Mouse (Mus musculus) T-cell, adult 2 months (primary cell): ENCODE measurements around the gene Fads3.

ENCODE experiments used
- DNase-seq: peaks from one replicate; pipeline ENCODE4 v3.0.0; 2022; ENCODE audit warnings: low spot score

Fads3 gene

DNA sequence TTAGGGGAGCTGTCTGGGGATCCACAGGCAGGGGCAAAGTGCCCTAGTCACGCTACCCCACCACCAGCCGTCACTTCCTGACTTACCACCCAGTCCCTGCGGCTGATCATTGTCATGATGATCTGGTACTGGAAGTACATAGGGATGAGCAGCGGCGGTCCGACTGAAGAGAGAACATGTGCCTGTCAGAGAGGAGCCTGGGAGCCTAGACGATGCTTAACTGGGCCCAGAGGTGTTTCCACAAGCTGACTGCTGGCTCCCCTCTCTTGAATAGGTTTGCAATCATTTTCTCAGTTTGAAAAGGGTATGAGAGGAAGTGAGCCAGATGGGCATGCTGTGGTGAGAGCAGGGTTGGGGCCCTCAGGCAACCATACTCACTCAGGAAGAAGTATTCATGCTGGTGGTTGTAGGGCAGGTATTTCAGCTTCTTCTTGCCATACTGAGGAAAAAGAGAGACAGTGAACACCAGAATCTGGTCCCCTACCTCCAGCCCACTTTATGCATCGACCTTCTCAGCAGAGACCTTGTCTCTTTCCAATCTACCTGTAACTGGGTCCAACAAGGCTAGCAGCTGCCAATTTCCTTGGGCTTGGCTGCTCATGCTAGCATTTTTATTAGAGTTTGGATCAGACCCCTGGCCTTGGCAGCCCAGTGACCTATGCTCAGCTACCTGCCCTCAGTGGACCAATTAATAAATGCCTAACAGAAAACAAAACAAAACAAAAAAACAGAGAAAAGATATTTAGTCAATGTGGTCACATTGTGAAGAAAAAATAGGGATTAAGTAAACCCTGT lies 29.0 kb downstream of the Fads3 start:
- peak; percentile 1 for DNase-seq

- DNase-seq = no peak
Measured at GRCm38 (mm10) chr19:10071166-10071565, 29.8 kb downstream of the Fads3 start.

DNA sequence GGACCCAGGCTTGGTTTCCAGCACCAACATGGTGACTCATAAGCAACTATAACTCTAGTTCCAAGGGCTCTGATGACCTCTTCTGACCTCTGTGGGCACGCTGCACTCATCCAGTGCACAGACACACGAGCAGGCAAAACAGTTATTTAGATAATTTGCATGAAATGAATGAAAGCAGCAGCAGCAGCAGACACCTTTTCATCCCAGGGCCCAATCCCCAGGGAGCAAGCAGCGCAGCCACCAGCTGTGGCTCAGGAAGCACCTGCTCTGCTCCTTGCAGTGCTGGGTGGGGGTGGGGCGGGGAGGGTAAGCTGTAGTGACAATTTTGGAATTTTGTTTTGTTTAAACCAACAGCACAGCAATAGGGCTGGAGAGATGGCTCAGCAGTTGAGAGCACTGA lies 30.5 kb downstream of the Fads3 start:
- DNase-seq = no peak

DNA sequence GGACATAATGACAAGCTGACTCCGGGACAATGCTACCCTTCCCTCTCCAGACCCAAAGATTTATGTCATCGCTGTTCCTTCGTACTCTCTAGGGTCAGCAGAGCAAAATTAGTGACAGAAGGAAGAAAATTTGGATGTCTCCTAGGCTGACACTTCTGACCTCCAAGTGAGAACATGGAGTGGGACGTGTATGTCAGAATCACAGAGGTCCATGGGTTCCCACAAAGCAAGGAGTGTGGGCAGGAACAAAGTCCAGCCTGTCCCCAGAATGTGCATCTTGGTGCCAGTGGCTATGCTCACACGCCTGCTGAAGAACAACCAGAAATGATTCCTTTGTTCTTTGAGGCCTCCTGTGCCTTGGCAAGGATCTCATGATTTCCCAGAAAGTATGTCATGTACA lies 31.8 kb downstream of the Fads3 start:
- DNase-seq = no peak

DNA sequence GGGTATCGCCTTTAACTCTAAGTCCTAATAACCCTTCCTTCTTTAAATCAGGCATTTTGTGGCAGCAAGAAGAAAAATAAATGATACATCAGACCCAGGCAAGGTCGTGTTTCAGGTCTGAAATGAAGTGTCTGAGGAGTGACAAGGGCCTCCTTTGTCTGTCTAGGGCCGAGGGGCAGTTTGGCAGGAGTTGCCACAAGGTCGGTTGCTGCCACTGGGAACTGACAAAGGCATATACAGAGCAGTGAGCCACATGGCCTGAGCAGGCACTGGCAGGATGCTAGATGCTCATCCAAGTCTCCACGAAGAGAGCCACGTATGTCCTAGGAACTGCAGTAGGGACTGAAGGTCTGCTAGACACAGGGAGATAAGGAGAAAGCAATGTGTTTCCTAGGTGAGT lies 37.0 kb downstream of the Fads3 start:
- DNase-seq = no peak

DNA sequence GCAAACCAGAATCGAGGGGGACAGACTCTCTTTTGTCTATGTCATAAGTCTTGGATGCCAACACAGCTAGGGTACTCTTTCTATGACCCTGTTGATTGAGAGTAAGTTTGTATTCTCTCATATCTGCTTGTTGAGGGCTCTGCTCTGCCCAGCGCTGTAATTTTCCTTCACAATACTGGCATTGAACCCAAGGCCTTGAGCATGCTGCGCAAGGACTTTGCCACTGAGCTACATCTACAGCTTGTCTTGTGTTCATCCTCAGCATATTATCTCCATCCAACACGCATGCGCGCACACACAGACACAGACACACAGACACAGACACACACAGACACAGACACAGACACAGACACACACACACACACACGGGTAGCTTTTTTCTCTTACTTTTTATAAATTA lies 39.0 kb downstream of the Fads3 start:
- DNase-seq = no peak

GRCm38 (mm10) chr19:10082105-10082504 lies 40.7 kb downstream of the Fads3 start:
- no peak for DNase-seq

- DNase-seq = no peak
Measured at GRCm38 (mm10) chr19:10085454-10085853, 44.1 kb downstream of the Fads3 start.

DNA sequence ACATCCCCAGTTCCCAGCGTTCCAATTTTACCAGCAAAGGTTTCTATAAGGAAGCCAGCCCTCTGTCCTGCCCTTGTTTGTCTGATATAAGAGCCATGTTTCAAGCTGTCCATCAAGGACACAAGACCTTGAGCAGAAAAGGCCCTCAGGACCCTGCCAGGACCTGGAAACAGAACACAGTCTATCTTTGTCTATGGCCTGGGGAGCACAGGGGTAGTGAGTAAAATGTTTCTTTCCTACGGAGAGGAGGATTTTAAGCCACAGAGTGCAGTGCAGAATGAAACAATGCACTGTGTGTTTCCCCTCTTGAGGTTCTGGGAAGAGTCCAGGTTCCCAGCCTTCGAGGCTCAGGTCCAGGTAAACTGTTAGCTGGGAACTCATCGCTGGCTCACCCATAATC lies 45.6 kb downstream of the Fads3 start:
- no peak for DNase-seq

DNA sequence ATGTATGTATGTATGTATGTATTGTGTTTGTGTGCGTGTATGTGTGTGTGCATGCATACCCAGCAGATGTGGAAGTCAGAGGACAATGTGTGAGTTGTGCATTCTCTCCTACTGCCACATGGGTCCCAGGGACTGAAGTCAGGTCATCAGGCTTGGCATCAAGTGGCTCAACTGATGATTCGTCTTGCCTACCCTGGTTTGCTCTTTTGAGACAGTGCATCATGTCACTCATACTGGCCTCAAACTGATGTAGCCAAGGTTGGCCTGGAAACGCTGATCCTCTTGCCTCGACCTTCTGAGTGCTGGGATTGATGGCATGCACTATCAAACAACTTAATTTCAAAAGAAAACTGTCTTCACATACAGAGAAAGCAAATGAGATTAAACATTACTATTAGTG lies 52.5 kb downstream of the Fads3 start:
- no peak for DNase-seq

DNA sequence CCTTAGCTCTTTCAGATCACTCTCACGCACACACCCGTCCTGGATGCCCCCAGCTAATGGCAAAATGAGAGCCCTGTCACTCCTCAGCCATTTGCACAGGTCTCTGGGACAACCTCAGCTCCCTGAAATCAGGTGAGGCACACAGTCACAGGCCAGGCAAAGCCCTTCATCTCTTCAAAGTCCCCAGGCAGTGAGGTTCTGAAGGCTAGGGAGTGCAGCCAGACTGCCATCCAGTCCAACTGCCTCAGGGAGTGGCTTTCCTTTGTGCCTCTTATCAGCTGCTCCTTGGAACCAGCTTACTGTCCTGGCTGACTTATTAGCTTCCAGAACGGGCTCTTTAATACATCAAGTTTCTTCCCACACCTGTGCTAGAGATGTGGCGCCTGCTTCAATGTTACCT lies 53.3 kb downstream of the Fads3 start:
- DNase-seq = no peak

DNA sequence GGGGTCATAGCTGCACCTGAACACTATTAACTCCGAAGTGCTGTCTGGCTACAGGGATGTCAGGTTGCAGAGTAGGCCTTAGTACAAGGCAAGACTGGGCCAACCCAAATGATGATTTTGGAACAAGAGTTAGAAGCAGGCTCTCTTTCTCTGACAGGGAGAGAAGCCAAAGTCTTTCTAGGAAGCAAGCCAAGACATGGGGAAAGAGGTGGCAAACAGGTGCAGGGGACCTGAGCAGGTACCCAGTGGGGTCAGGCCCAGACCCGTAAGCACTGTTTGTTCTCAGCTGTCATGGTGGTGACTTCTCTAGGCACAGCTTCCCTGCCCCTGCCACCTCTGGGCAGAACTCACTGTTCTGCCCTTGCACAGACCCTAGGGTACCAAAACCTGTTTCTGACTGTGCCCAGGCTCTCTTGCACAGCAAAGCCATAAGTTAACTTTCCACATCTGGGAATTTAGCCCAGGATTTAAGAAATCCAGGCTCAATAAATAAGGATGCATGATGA lies 55.1 kb downstream of the Fads3 start:
- DNase-seq = no peak

GRCm38 (mm10) chr19:10097826-10098225 lies 56.5 kb downstream of the Fads3 start:
- no peak for DNase-seq

DNA sequence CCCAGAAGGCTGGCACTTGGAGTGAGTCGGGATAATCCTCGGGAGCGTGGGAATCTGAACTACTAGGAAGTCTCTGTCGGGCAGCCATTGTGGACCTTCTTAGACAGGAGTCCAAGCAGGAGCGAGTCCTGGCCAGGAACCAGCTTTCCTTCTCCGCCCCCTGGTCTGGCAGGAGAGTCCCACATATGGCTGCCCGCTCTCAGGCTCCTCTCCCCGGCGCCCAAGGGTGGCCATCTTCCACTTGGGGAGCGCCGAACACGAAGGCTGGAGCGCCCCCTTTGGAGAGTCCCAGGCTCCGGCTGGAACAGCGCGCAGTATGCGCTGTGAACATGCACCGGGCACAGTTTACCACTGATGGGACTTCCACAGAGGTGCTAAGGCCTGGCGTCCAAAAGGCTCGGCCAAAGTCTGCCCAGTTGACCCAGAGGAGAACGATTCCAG lies 59.3 kb downstream of the Fads3 start:
- DNase-seq = peak; percentile 8

DNA sequence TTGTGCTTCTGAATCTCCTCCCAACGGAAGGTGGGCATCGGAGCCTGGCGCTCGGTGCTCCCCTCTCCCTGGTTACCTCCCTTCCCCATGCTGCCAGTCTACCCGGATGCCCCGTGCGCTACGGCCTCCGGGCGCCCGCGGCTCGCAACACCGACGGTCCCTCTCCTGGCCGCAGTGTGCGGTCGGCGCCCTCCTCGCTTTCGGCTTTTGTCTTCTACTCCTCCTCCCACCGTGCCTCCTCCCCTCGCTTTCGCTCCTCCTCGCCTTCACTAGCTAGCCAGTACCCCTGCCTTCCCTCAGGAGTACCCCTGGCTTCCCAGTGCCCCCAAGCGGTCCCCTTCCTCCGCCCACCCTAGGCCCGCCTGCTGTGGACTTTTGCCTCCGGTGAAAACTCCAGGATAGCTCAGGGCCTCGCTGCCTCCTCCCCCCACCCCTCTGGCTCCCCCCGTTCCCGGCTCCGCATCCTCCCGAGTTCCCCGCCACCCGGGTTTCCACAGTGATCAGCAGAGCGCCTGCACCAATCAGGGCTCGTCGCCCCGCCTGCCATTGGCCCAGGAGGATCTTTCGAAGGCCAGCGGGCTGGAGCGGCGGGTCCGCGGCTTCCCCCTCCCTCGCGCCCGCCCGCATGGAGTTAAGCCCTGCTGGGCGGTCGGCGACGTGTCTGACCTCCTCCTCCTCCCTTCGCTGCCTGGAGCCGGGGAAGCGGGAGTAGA lies 60.1 kb downstream of the Fads3 start, which contains the start of gene Fads2:
Gene Fads2 (minus strand): TSS at position 406 of the 713 bp plus-strand sequence.
- no peak for DNase-seq

DNA sequence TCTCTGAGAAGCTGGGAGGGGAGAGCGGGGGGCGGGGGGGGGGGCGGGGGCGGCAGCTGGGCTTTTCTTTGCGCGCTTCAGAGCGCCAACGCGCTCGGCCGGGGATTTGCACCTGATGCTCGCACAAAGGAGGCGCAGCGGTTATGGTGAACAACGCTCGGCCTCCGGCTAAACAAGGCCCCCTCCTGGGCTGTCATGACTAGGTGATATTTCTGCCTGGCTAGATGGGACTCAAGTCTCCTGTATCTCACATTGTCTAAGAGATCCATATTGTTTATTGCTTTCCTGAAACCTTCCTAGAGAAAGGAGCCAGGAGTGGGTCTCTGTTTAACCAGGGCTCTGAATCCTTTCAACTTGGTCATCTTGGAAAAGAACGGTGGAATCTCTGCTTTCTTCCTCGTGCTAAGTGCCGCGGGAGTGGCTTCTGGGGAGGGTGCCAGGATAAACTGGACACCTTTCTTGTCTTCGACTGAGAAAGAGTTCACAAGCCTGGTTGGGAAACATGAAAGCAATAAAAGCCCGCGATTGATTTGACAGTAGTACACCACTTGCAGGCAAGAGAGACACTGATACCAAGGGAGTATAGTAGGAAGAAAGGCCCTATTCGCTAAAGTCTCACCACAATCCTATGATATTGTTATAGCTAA lies 60.8 kb downstream of the Fads3 start:
- no peak for DNase-seq

- no peak for DNase-seq
Measured at GRCm38 (mm10) chr19:10104234-10104633, 62.9 kb downstream of the Fads3 start.

GRCm38 (mm10) chr19:10105034-10105493 lies 63.7 kb downstream of the Fads3 start:
- DNase-seq = no peak

- no peak for DNase-seq
Measured at GRCm38 (mm10) chr19:10106634-10107033, 65.3 kb downstream of the Fads3 start.

- no peak for DNase-seq
Measured at GRCm38 (mm10) chr19:10107051-10107611, 65.8 kb downstream of the Fads3 start.

DNA sequence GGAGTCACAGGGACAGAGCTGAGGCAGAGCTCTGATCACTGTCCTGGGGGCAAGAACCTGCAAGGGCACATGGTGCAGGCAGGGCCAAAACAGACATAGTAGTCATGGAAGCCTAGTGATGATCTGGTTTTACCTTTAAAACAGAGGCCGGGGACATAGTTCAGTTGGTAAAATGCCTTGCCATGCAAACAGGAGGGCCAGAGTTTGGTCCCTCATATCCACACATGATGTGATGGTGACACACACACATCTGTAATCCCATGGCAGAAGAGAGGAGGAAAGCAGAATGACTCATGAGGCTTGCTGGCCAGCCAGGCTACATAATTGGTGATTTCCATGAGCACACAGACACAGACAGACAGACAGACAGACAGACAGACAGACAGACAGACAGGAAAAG lies 66.8 kb downstream of the Fads3 start:
- no peak for DNase-seq

- no peak for DNase-seq
Measured at GRCm38 (mm10) chr19:10108666-10109065, 67.3 kb downstream of the Fads3 start.
